Mouse (Mus musculus) erythroblast, embryonic 14.5 days (primary cell): ENCODE results near the gene Trp53.

ENCODE experiments used
- GATA1 ChIP-seq: IDR thresholded peaks from 2 replicates; pipeline ENCODE4 v1.6.1; 2012; ENCODE audit warnings: low read length, inconsistent platforms, mixed read lengths
- TAL1 ChIP-seq: IDR thresholded peaks from 3 replicates; pipeline ENCODE4 v1.6.1; 2012; ENCODE audit warnings: low read length, inconsistent platforms, mixed read lengths

- no peak for TF ChIP-seq GATA1
- TF ChIP-seq TAL1: no peak
Measured at GRCm38 (mm10) chr11:69629802-69630201, 49.6 kb downstream of the Trp53 start.
